Mouse (Mus musculus): ENCODE measurements around the gene Il12a.

- no peak for TF ChIP-seq POLR2A (IDR thresholded peaks at IDR 0.05; ENCODE audit: insufficient read length, low read depth)
- no peak for TF ChIP-seq POLR2AphosphoS2 (IDR thresholded peaks at IDR 0.05; ENCODE audit: insufficient read length, low read depth)
- no peak for TF ChIP-seq MAX (IDR thresholded peaks at IDR 0.05; ENCODE audit: low read depth)
- no peak for TF ChIP-seq MYOG (IDR thresholded peaks at IDR 0.05; ENCODE audit: control insufficient read depth in 1 of 3, insufficient read depth in 1 of 3, insufficient read length in 2 of 3, low read depth in 2 of 3)
- no peak for TF ChIP-seq USF1 (IDR thresholded peaks at IDR 0.05; ENCODE audit: low read depth)
- TF ChIP-seq TCF12 (IDR thresholded peaks at IDR 0.05; ENCODE audit: insufficient read depth, poor library complexity, severe bottlenecking), result no peak
- TF ChIP-seq CEBPB (IDR thresholded peaks at IDR 0.05; ENCODE audit: insufficient read depth, poor library complexity, severe bottlenecking), result no peak
Measured at GRCm38 (mm10) chr3:68743472-68743732, 53.0 kb downstream of the Il12a start.
